Mouse (Mus musculus) cortical plate, adult 2 months (tissue): ENCODE measurements around the gene Rps15.

Source experiments
- CTCF ChIP-seq: fragments of 200-500 bp; IDR thresholded peaks from 2 replicates; pipeline ENCODE4 v1.5.1; 2011; ENCODE audit warnings: mild to moderate bottlenecking, control low read depth, low read length; ENCODE audit not compliant: insufficient read depth; ENCODE audit errors: extremely low read depth
- POLR2A ChIP-seq: fragments of 200-500 bp; IDR thresholded peaks from 2 replicates; pipeline ENCODE4 v1.6.1; 2011; ENCODE audit warnings: mild to moderate bottlenecking, low read length, control low read depth; ENCODE audit not compliant: insufficient read depth; ENCODE audit errors: extremely low read depth

DNA sequence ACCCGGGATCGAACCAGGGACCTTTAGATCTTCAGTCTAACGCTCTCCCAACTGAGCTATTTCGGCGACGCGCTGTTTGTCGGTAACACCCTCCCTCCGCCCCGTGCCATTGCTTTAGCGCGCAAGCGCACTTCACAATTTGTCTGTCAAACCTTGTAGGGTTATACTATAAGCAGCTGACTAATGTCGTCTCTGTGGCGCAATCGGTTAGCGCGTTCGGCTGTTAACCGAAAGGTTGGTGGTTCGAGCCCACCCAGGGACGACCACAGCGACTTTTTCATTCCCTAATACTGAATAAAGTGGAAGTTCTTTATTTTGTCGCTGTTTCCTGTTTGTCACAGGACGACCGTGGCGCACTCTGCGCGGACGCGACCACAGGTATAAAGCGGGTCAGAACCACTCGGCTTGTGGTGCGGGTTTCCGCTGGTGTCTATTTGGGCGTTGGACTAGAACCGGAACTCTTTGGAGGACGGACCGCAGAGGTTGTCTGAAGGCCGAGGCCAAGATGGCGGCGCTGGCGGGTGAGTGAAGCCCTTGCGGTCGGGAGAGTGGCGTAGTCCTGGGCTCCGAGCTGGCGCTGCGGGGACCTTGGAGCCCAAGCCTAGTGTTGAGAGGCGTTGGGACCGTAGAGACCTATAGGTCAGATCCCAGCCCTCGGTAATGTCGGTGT is 43.1 kb upstream of the Rps15 start, which contains the start of gene Ndufs7:
- TF ChIP-seq CTCF (no peak), POLR2A (peak; percentile 90)
